Mouse (Mus musculus) embryonic fibroblast, embryonic 13.5 days (primary cell): Measurements from ENCODE around the gene Rdh13.

ENCODE experiments used
- CTCF ChIP-seq: IDR thresholded peaks from 2 replicates; pipeline ENCODE4 v1.5.1; 2011; ENCODE audit warnings: mild to moderate bottlenecking, control low read depth, low read length, moderate library complexity, borderline replicate concordance; ENCODE audit not compliant: insufficient read depth
- POLR2A ChIP-seq: IDR thresholded peaks from 2 replicates; pipeline ENCODE4 v1.6.1; 2011; ENCODE audit warnings: low read depth, mild to moderate bottlenecking, control low read depth, low read length, moderate library complexity

- TF ChIP-seq CTCF = no peak
- TF ChIP-seq POLR2A = no peak
Observed at GRCm38 (mm10) chr7:4473940-4474339, 28.5 kb upstream of the Rdh13 start.
